Mouse (Mus musculus): ENCODE results near the gene Abcb11.
A peak's percentile ranks its signal among the peaks of the same experiment; 100 is the strongest.

Gene Abcb11

DNA sequence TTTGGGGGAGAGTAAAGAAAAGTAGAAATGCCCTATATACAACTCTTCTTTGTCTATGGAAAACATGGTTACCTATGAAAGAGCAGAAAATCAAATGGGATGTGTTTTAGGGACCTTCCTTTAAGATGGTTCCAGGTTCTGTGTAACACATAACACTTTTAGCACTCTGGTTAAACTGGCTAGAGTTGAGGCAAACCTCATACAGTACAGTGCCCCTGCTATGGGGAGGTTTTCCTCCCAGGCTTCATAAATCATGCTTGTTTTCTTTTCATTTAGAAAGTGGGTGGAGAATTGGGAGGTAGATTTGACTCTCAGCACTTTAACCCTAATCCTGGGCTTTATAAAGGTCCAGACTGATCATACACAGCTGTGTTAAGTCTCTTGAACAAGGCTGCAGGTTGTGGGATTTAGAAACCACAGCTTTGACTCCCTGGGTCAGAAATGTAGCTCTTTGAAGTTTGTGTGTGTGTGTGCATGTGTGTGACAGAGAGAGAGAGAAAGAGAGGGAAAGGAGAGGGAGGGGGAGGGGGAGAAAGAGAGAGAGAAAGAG lies 78.3 kb downstream of the Abcb11 start:
- no peak for DNase-seq

DNA sequence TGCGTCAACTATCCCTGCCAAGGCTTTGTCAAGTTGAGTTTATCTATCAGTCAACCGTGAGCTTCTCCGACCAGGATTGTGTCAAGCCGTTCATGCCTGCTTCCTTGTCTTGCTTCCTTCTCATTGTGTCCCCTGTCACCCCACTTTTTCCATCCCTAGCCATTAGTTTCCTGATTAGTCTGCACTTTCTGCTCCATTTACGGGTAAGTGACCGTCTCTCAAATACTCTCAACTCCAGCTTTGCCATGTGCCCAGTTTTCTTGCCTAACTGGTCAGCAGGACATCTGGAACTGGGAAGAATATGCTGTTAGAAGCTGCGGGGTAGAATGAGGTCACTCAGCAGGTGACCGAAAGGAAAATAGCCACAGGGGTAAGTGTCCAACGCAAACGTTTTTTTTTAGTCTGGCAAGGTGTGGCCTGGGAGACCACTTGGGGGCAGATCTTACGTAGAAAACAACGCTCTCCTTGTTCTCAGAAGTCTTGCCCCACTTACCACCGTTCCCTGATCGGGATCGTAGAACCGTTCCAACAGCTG lies 94.1 kb downstream of the Abcb11 start:
- no peak for DNase-seq

DNA sequence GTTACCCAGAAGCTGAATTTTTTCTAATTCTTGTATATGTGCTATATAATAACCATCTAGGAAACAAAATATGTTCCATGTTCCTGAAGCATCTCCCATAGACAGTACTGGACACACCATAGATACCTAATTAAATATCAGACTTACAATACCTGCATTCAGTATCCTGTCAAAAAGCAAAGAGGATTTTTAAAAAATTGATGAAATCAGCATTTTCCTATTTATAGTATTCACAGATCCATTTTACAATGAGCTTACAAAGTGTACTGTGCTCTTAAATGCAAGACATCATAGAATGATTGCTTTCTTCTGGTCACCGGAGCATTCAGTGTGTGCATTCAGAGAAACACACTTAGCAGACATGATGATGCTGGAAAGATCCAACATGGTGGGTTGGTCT lies 95.3 kb downstream of the Abcb11 start:
- no peak for DNase-seq

DNA sequence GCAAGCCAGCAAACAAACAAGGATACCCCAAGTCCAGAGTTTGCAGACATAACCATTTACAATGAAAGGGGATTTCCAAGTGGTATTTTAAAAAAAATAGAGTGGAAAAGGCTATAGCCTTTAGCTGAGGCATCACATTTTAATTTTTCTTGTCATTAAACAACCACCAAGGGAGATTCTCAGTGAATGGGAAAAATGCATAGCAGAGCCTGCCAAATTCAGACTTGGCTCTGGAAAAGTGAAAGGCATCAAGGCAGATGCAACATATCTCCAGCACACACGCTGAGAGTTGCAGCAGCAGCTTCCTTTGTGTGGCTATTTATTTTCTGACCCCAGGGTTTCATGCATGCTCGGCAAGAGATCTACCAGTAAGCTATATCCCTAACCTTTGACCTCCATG lies 97.5 kb downstream of the Abcb11 start:
- no peak for DNase-seq

GRCm38 (mm10) chr2:69239315-69239714 lies 103.1 kb downstream of the Abcb11 start:
- DNase-seq: peak; percentile 4 to 21

DNA sequence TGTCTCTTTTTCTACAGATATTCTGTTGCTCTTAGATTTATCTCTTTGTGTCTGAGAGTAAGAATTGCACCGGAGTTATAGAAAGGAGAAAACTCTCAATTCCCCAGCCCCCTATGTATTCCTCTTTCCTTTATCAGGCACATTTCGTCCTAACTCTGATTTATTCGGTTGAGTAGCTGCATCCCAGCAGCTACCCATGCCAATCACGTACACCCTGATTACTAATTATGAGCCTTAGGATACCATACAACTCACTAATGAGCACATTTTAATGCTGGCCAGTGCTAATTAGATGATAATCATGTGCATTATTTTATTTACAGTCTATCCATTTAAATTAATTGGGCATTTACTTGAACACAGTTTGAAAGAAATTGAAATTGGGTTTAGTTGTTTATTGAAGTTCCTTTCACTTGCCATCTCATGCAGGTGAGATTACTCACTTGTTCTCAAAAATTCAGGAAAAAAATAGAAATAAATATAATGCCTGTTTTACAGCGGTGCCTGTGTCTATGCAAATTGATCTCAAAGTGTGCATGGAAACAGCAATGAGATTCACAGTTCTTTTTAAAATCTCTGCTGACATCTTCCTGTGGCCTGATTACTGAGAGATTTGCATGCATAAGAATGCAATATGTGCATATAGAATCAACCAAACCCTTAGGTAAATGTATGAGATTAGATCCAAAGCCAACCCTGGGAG lies 107.3 kb downstream of the Abcb11 start:
- DNase-seq: no peak

DNA sequence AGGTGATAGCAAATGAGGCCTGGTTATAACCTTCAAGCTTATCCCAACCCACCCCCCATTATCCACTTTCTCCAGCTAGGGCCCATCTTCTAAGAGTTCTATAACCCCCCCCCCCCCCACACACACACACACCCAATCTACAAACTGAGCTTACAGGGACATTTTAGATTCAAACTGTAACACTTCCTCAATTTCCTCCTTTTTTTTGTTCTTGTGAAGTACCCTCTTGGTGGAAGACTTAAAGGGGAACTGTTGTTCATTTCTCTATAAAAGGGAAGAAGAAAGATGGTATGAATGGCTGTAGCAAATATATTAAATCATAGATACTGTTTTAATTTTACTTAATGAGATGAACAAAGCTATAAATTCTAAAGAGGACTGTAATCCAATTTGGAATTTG lies 110.3 kb downstream of the Abcb11 start:
- DNase-seq: no peak

DNA sequence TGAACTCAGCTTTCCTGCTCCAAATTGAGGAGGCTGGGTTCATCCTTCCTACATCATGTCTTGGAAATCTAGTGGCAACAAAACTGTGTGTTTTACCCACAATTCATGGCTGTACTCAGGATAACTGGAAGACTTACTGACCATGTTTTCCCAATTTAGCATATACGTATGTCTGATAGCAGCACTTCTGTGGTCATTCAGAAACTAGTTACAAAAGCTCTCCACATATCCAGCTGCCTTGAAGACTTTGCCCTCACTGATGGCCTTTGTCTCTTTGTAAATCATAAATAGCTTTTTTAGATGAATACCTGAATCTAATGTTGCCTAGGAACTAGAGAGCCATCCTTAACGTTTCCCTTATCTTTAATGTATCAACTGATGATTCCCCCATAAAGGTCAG lies 112.3 kb downstream of the Abcb11 start:
- no peak for DNase-seq

GRCm38 (mm10) chr2:69228635-69229034 lies 113.8 kb downstream of the Abcb11 start:
- no peak for DNase-seq

GRCm38 (mm10) chr2:69226876-69227275 lies 115.5 kb downstream of the Abcb11 start:
- no peak for DNase-seq

DNA sequence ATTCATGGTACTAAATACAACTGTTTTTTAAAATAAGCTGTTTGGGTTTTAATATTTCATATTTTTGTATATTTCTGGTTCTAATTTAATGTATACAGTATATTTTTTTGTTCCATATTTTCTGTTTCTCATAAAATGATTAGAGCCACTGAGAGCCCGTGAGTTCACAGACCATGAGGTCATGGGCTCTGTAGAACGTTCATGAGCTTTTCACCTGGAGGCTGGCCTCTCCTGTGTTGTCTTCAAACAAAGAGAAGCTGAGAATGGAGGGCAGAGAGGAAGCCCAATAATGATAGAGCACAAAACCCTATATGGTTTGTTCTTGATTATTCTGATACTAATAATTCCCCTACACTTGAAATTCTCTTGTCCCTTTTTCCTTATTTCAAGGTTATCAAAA lies 117.7 kb downstream of the Abcb11 start:
- DNase-seq: no peak

DNA sequence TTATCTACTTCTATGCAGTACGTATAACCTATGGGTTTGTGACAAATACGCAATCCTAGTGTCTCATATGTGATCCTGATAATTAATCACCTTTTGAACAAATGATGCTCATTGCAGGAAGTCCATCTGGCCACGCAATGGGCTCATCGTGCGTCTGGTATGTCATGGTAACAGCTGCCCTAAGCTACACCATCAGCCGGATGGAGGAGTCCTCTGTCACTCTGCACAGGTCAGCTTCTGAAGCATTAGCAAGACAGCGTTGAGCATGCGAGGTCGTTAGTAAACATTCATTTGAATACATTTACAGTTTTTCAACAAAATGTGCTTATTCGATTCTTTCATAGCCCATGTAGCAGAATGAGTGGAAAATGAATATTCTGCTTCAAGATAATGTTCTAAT lies 119.6 kb downstream of the Abcb11 start:
- no peak for DNase-seq

DNA sequence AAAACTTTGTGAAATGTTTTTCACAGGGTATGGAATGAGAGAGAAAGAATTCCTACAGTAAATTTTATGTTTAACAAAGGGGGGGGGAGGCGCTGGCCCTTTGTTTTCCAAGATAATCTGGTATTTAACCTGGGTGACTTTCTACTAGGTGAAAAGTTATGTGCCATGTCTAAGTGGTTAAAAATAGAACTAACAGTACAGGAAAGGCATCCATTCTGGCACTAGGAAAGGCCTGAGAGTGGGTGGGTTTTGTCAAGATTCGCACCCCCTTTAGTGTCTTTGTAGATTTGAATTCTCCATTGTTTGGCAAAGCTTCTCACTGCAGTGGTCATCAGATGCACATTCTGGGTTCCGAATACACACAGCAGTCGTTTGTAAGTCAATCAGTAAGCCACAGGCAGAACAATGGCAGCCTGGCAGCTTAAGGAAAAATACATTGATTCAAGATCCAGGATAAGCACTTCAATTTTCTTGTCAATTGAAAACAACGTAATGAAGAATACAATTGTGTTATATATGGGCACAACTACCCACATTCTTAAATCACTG lies 120.5 kb downstream of the Abcb11 start:
- DNase-seq: no peak

DNA sequence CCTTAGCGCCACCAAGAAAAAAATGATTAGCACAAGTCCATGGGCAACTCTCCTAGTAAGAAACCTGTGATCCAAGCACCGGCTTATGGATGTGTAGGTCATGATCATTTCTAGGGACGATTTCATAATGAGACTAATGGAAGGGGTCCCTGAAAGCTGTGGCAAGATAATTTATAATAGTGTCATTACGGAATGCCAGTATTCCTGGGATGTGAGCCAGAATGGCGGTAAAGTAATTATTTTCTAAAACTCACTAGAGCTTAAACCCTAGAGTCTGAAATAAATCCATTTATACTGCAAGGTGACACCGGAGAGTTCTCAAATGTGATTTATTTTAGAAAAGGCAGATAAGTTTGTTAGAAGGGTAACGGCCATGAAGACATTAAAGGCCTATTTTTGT lies 127.2 kb downstream of the Abcb11 start:
- DNase-seq: no peak

DNA sequence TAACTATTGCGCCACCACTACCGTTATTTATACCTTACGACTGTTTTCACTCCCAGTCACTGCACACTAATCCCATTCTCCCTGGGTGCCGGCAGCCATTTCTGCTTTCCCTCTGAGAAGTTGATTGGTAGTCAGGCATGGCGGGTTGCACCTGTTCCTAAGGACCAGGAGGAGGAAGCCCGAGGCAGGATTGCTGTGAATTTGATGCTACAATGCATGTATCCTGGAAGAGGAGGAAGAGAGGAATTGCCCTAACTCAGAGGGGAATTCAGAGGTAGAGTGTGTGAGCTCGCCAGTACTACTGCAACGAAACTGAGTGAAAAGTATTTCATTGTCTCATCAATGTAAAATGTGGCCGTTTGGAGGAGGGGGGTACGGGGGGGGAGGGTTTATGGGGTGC lies 129.8 kb downstream of the Abcb11 start:
- DNase-seq: no peak

GRCm38 (mm10) chr2:69210773-69211172 lies 131.6 kb downstream of the Abcb11 start, which contains the start of gene G6pc2:
Gene G6pc2 (plus strand): TSS chr2:69211073.
- no peak for DNase-seq

- no peak for DNase-seq
Observed at GRCm38 (mm10) chr2:69209684-69210083, 132.7 kb downstream of the Abcb11 start.

DNA sequence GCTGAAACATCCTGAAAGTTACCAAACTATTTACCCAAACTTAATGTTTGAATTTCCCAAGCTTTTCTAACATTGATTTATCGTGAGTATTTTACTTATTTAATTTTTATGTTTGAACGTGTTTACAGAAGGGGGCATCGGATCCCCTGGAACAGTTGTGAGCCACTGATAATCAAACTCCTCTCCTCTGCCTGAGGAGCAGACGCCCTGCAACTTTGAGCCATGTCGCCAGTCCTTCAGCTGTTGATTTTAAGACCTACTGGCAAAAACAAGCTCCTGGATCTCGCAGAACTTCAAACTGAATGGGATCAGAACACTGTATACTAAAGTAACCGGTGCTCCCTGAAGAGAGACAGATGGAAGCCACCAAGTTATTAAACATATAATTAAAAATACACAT lies 135.9 kb downstream of the Abcb11 start:
- DNase-seq: peak in 1 of 2 experiments; percentile 25

DNA sequence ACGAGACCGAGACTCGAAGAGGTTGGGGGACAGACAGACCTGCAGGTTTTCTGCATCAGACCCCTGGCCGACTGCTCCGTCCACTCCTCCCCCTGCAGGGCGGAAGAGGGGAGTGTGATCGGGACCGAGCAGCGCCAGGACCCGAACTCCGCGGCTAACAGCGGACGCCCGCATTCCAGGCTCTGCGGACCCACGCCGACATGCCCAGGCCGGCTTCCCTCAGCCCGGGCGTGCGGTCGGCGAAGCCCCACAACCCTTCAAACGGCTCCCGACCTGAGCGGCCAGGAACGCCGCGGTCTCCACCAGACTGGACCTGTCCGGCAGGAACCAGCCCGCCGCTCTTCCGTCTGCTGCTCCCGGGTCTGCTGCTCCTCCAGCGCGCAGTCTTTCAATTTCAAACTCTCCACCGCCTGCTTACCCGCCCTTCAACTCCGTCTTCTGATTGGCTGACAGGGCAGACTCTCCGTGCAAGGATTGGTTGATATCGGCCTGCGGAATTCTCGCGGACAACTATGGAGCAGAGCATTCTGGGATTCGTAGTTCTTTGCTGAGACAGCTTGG lies 136.5 kb downstream of the Abcb11 start, which contains the start of gene Spc25:
TSS of gene Spc25 (minus strand) at position 404 of the 561 bp plus-strand sequence.
- DNase-seq: peak; percentile 92 to 98

GRCm38 (mm10) chr2:69205185-69205584 lies 137.2 kb downstream of the Abcb11 start:
- DNase-seq: peak; percentile 35 to 72

GRCm38 (mm10) chr2:69193555-69193954 lies 148.9 kb downstream of the Abcb11 start:
- DNase-seq: no peak

DNA sequence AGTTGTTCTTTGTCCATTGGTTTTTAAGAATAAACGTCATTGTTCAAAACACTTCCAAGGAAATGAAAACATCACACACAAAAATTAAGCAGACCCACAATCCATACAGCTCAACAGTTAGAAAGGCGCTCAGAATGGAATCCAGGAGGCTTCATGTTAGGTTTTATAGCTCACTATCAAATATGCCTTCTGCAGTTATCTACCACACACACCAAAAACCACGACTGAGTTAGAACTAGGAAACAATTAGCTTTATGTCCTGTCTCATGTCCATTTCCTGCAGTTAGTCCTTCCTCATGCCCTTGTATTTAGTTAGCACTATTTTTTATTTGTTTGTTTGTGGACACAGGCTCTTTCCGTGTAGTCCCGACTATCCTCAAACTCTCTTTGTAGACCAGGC lies 151.4 kb downstream of the Abcb11 start:
- no peak for DNase-seq

DNA sequence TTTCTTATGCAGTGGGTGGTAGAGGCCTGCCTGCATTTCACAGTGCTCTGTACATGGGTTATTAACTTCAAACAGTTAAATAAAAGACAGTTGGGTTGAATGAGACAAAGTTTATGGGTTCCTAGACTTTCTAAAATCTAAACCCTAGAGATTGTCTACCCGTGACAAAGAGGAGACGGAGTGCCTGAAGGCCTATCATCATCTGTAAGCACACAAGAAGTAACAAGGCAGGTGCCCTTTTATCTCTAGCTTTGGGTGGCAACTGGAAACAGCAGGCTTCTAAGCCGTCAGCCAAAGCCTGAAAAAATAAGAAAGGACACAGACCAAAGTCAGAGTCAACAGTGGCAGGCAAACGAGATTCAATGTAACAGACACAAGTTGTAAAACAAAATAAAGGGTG lies 153.2 kb downstream of the Abcb11 start:
- DNase-seq: no peak

- DNase-seq: no peak
Observed at GRCm38 (mm10) chr2:69188732-69189131, 153.7 kb downstream of the Abcb11 start.
